Mouse (Mus musculus): ENCODE results near the gene 4930451I11Rik. TPM values are rescaled to one million over a fixed set of nuclear protein-coding genes. Genes with fewer than 3 reads are reported as not detected.
A peak's percentile ranks its signal among the peaks of the same experiment; 100 is the strongest.

Gene 4930451I11Rik
- total and polyA plus RNA-seq, 3 experiments: not detected

GRCm38 (mm10) chr7:126821835-126822511 is 9.5 kb downstream of the 4930451I11Rik start:
- H3K4me3 ChIP-seq (replicated peaks in 1 of 3; ENCODE audit: low read depth in 2 of 3, low read length in 2 of 3, poor library complexity in 1 of 3): no peak overlapping the region
- dilution Hi-C loops (cut with MboI; ENCODE audit: extremely low pct_ligation_motif_present, extremely low pct_unique_long_range_greater_than_20kb, low sequenced_read_pairs): no loop called here
- in situ Hi-C loops (cut with MboI; ENCODE audit: low pct_ligation_motif_present, low pct_unique_long_range_greater_than_20kb, low sequenced_read_pairs): no loop called here

GRCm38 (mm10) chr7:126818818-126819217 is 12.6 kb downstream of the 4930451I11Rik start:
- no peak overlapping the region for H3K9ac ChIP-seq (ENCODE audit: insufficient read depth, low read depth)
- in situ Hi-C loops (cut with MboI; ENCODE audit: low pct_ligation_motif_present, low pct_unique_long_range_greater_than_20kb, low sequenced_read_pairs) (no loop called here), dilution Hi-C loops (cut with MboI; ENCODE audit: extremely low pct_ligation_motif_present, extremely low pct_unique_long_range_greater_than_20kb, low sequenced_read_pairs) (no loop called here)
- H3K4me3 ChIP-seq (replicated peaks in 1 of 3; ENCODE audit: low read depth in 2 of 3, low read length in 2 of 3, poor library complexity in 1 of 3): no peak overlapping the region
- H3K9me3 ChIP-seq (replicated peaks; ENCODE audit: low read length): peaks cover 3% of the 10 kb centered on the region
- H3K4me1 ChIP-seq (ENCODE audit: control insufficient read depth in 1 of 2, insufficient read depth in 2 of 2): peaks cover 4 to 7% of the 10 kb centered on the region in 2 experiments; a peak in 2 of 4 replicates
- peak; percentile 25 to 43; a peak in 3 of 4 replicates for TF ChIP-seq CTCF (conservative IDR thresholded peaks at IDR 0.05 in 1 of 2, IDR thresholded peaks at IDR 0.05 in 1 of 2; ENCODE audit: low read depth in 2 of 2, low read length in 2 of 2)
- no peak for TF ChIP-seq POLR2A (IDR thresholded peaks at IDR 0.05; ENCODE audit: low read depth, low read length)
- no peak for TF ChIP-seq CHD1 (IDR thresholded peaks at IDR 0.05; ENCODE audit: low read depth, low read length)
- no peak for TF ChIP-seq TBP (conservative IDR thresholded peaks at IDR 0.05; ENCODE audit: low read depth, low read length)
- TF ChIP-seq POLR2AphosphoS2 (IDR thresholded peaks at IDR 0.05; ENCODE audit: low read depth, low read length): no peak
- TF ChIP-seq BHLHE40 (IDR thresholded peaks at IDR 0.05; ENCODE audit: low read depth, low read length): no peak
- TF ChIP-seq NELFE (IDR thresholded peaks at IDR 0.05; ENCODE audit: low read depth, low read length): no peak
- DNase-seq (ENCODE audit: extremely low read depth): no peak
- no peaks in the 10 kb centered on the region for H3K36me3 ChIP-seq (replicated peaks in 1 of 2; ENCODE audit: control insufficient read depth in 1 of 2, insufficient read depth in 1 of 2, low read length in 1 of 2)
- H3K79me2 ChIP-seq (replicated peaks; ENCODE audit: control insufficient read depth, extremely low read depth, insufficient read depth, poor library complexity, severe bottlenecking): no peaks in the 10 kb centered on the region
- H3K27ac ChIP-seq (ENCODE audit: insufficient read depth, low read depth): no peak overlapping the region
- no peaks in the 10 kb centered on the region for H3K27me3 ChIP-seq (replicated peaks)
- no peak overlapping the region for H3K4me2 ChIP-seq (ENCODE audit: insufficient read depth, low read depth, poor library complexity, severe bottlenecking)

More at GRCm38 (mm10) chr7:126821835-126822511, 9.5 kb downstream of the 4930451I11Rik start:
- Histone ChIP-seq H3K27me3 (replicated peaks) (peaks cover 25% of the 10 kb centered on the region), H3K9me3 (replicated peaks; ENCODE audit: low read length) (peaks cover 3% of the 10 kb centered on the region), H3K4me1 (ENCODE audit: control insufficient read depth in 1 of 2, insufficient read depth in 2 of 2) (peaks cover 2 to 4% of the 10 kb centered on the region in 2 experiments; a peak in 1 of 4 replicates), H3K27ac (ENCODE audit: insufficient read depth, low read depth) (no peak overlapping the region), H3K4me2 (ENCODE audit: insufficient read depth, low read depth, poor library complexity, severe bottlenecking) (no peak overlapping the region), H3K9ac (ENCODE audit: insufficient read depth, low read depth) (no peak overlapping the region), H3K36me3 (replicated peaks in 1 of 2; ENCODE audit: control insufficient read depth in 1 of 2, insufficient read depth in 1 of 2, low read length in 1 of 2) (no peaks in the 10 kb centered on the region), H3K79me2 (replicated peaks; ENCODE audit: control insufficient read depth, extremely low read depth, insufficient read depth, poor library complexity, severe bottlenecking) (no peaks in the 10 kb centered on the region)
- peak; percentile 79 for DNase-seq (ENCODE audit: extremely low read depth)
- TF ChIP-seq ELF1 (IDR thresholded peaks at IDR 0.05; ENCODE audit: low read depth, low read length) (0 out of 2 replicates have a peak, but pooled peaks have one; percentile 20), RCOR1 (conservative IDR thresholded peaks at IDR 0.05; ENCODE audit: low read depth, low read length) (no peak), MAZ (IDR thresholded peaks at IDR 0.05; ENCODE audit: low read depth, low read length) (peak; percentile 63; the same call in 1 of the 2 replicates), ZC3H11A (IDR thresholded peaks at IDR 0.05; ENCODE audit: low read depth, low read length) (peak; percentile 42; the same call in 1 of the 2 replicates), CTCF (conservative IDR thresholded peaks at IDR 0.05 in 1 of 2, IDR thresholded peaks at IDR 0.05 in 1 of 2; ENCODE audit: low read depth in 2 of 2, low read length in 2 of 2) (peak; percentile 90 to 95), RAD21 (IDR thresholded peaks at IDR 0.05; ENCODE audit: low read depth, low read length) (peak; percentile 93), JUND (conservative IDR thresholded peaks at IDR 0.05; ENCODE audit: low read depth, low read length) (no peak), KAT2A (IDR thresholded peaks at IDR 0.05; ENCODE audit: insufficient replicate concordance, low read length) (no peak), SMC3 (IDR thresholded peaks at IDR 0.05; ENCODE audit: low read depth, low read length) (peak; percentile 80), ZNF384 (IDR thresholded peaks at IDR 0.05; ENCODE audit: low read depth, low read length) (no peak)

Data from CH12.LX (cell line).